Mouse (Mus musculus): Measurements from ENCODE around the gene Mtus2. TPM values are rescaled to one million over a fixed set of nuclear protein-coding genes. Genes with fewer than 3 reads are reported as not detected.

Mtus2 gene
- polyA plus RNA-seq, 1 experiment = 0.04 TPM

- Histone ChIP-seq H3K36me3 (ENCODE audit: control insufficient read depth, insufficient read depth) (no peaks in the 10 kb centered on the region), H3ac (ENCODE audit: control insufficient read depth, insufficient read length, low read depth) (no peak overlapping the region), H3K27me3 (ENCODE audit: control insufficient read depth, insufficient read depth, insufficient read length) (no peaks in the 10 kb centered on the region), H3K79me3 (ENCODE audit: low read depth) (no peaks in the 10 kb centered on the region), H3K4me3 (ENCODE audit: insufficient read depth, poor library complexity, severe bottlenecking) (no peak overlapping the region), H3K79me2 (ENCODE audit: control insufficient read depth, insufficient read depth) (no peaks in the 10 kb centered on the region)
- TF ChIP-seq FOSL1 (IDR thresholded peaks at IDR 0.05; ENCODE audit: insufficient read depth, low read length, poor library complexity, severe bottlenecking) = no peak
- TF ChIP-seq USF1 (IDR thresholded peaks at IDR 0.05; ENCODE audit: low read depth) = no peak
- no peak for TF ChIP-seq MYOG (IDR thresholded peaks at IDR 0.05; ENCODE audit: control insufficient read depth, extremely low read depth, insufficient read length)
- no peak for TF ChIP-seq CEBPB (IDR thresholded peaks at IDR 0.05; ENCODE audit: low read depth)
- no peak for TF ChIP-seq MYOD1 (IDR thresholded peaks at IDR 0.05; ENCODE audit: control insufficient read depth, insufficient read length, low read depth)
- TF ChIP-seq CTCF (IDR thresholded peaks at IDR 0.05; ENCODE audit: control insufficient read depth, insufficient read depth, insufficient read length) = no peak
- no peak for TF ChIP-seq MAX (IDR thresholded peaks at IDR 0.05)
Measured at GRCm38 (mm10) chr5:148153403-148153713, 196.2 kb downstream of the Mtus2 start.

DNA sequence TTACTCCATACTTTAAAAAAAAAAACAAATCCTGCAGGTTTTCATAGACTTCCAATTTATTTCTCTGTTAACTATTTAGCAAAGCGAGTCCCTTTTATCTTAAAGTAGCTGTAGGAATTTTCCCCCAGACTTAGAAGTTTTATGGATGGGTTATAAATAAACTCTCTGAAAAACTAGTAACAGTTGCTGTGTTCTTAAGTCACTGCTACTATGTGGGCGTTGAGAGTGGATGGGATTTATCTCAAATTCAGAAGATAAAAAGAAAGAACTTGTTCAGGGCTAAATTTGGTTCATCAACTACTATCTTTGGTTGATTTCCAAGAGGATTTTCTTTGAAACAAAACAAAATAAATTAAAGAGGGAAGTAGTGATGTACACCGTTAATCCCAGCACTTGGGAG is 197.6 kb downstream of the Mtus2 start:
- no peak for TF ChIP-seq CTCF (IDR thresholded peaks at IDR 0.05; ENCODE audit: control insufficient read depth, insufficient read depth, insufficient read length)
- no peak for TF ChIP-seq MAX (IDR thresholded peaks at IDR 0.05)
- TF ChIP-seq FOSL1 (IDR thresholded peaks at IDR 0.05; ENCODE audit: insufficient read depth, low read length, poor library complexity, severe bottlenecking) = no peak
- TF ChIP-seq CEBPB (IDR thresholded peaks at IDR 0.05; ENCODE audit: low read depth) = no peak
- TF ChIP-seq MYOG (IDR thresholded peaks at IDR 0.05; ENCODE audit: control insufficient read depth, extremely low read depth, insufficient read length) = no peak
- TF ChIP-seq MYOD1 (IDR thresholded peaks at IDR 0.05; ENCODE audit: control insufficient read depth, insufficient read length, low read depth) = no peak
- no peak for TF ChIP-seq USF1 (IDR thresholded peaks at IDR 0.05; ENCODE audit: low read depth)
- no peaks in the 10 kb centered on the region for H3K79me2 ChIP-seq (ENCODE audit: control insufficient read depth, insufficient read depth)
- no peaks in the 10 kb centered on the region for H3K36me3 ChIP-seq (ENCODE audit: control insufficient read depth, insufficient read depth)
- H3ac ChIP-seq (ENCODE audit: control insufficient read depth, insufficient read length, low read depth) = no peak overlapping the region
- no peaks in the 10 kb centered on the region for H3K27me3 ChIP-seq (ENCODE audit: control insufficient read depth, insufficient read depth, insufficient read length)
- H3K4me3 ChIP-seq (ENCODE audit: insufficient read depth, poor library complexity, severe bottlenecking) = no peak overlapping the region
- H3K79me3 ChIP-seq (ENCODE audit: low read depth) = no peaks in the 10 kb centered on the region

GRCm38 (mm10) chr5:148159328-148159727 is 202.2 kb downstream of the Mtus2 start:
- TF ChIP-seq CTCF (IDR thresholded peaks at IDR 0.05; ENCODE audit: control insufficient read depth, insufficient read depth, insufficient read length) (no peak), MYOG (IDR thresholded peaks at IDR 0.05; ENCODE audit: control insufficient read depth, extremely low read depth, insufficient read length) (no peak), CEBPB (IDR thresholded peaks at IDR 0.05; ENCODE audit: low read depth) (no peak), MYOD1 (IDR thresholded peaks at IDR 0.05; ENCODE audit: control insufficient read depth, insufficient read length, low read depth) (no peak), USF1 (IDR thresholded peaks at IDR 0.05; ENCODE audit: low read depth) (no peak)
- no peaks in the 10 kb centered on the region for H3K36me3 ChIP-seq (ENCODE audit: control insufficient read depth, insufficient read depth)
- no peaks in the 10 kb centered on the region for H3K27me3 ChIP-seq (ENCODE audit: control insufficient read depth, insufficient read depth, insufficient read length)
- H3K79me3 ChIP-seq (ENCODE audit: low read depth) = no peaks in the 10 kb centered on the region
- no peak overlapping the region for H3K4me3 ChIP-seq (ENCODE audit: insufficient read depth, poor library complexity, severe bottlenecking)
- H3ac ChIP-seq (ENCODE audit: control insufficient read depth, insufficient read length, low read depth) = no peak overlapping the region
- no peaks in the 10 kb centered on the region for H3K79me2 ChIP-seq (ENCODE audit: control insufficient read depth, insufficient read depth)

DNA sequence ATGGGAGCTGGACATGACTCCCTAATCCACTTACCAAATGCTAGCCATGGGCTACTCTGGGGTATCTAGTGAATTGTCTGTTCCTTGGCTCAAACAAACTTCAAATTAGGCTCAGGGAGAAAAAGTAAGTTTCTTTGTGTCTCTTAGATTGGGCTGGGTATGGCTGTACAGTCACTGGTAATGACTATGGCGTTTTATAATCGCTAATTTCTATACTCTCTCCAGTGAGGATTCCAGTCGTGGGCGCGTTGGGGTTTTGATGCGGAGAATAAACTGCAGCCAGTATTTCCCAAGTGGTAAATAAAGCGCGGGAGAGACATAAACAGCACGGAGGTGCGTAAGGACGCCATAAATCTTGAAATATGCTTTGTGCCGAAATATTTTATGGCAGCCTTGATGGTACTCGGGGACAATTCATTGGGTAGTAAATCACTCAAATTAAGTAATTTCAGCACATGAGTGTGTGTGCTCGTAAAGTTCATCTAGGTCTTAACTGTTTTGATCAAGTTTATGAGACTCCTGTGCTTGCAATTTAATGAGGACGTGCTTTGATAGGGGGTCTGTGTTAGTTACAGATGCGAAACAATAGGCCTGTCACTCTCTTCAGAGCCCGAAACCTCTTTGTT is 203.5 kb downstream of the Mtus2 start:
- Histone ChIP-seq H3ac (ENCODE audit: control insufficient read depth, insufficient read length, low read depth) (no peak overlapping the region), H3K79me2 (ENCODE audit: control insufficient read depth, insufficient read depth) (no peaks in the 10 kb centered on the region), H3K36me3 (ENCODE audit: control insufficient read depth, insufficient read depth) (no peaks in the 10 kb centered on the region), H3K79me3 (ENCODE audit: low read depth) (no peaks in the 10 kb centered on the region), H3K4me3 (ENCODE audit: insufficient read depth, poor library complexity, severe bottlenecking) (no peak overlapping the region), H3K27me3 (ENCODE audit: control insufficient read depth, insufficient read depth, insufficient read length) (no peaks in the 10 kb centered on the region)
- TF ChIP-seq USF1 (IDR thresholded peaks at IDR 0.05; ENCODE audit: low read depth) (no peak), MYOD1 (IDR thresholded peaks at IDR 0.05; ENCODE audit: control insufficient read depth, insufficient read length, low read depth) (no peak), CEBPB (IDR thresholded peaks at IDR 0.05; ENCODE audit: low read depth) (no peak), MAX (IDR thresholded peaks at IDR 0.05) (no peak), MYOG (IDR thresholded peaks at IDR 0.05; ENCODE audit: control insufficient read depth, extremely low read depth, insufficient read length) (no peak)

GRCm38 (mm10) chr5:148165111-148165510 is 208.0 kb downstream of the Mtus2 start:
- TF ChIP-seq USF1 (IDR thresholded peaks at IDR 0.05; ENCODE audit: low read depth) (no peak), MAX (IDR thresholded peaks at IDR 0.05) (no peak), MYOD1 (IDR thresholded peaks at IDR 0.05; ENCODE audit: control insufficient read depth, insufficient read length, low read depth) (no peak), CTCF (IDR thresholded peaks at IDR 0.05; ENCODE audit: control insufficient read depth, insufficient read depth, insufficient read length) (no peak), FOSL1 (IDR thresholded peaks at IDR 0.05; ENCODE audit: insufficient read depth, low read length, poor library complexity, severe bottlenecking) (no peak), CEBPB (IDR thresholded peaks at IDR 0.05; ENCODE audit: low read depth) (no peak), MYOG (IDR thresholded peaks at IDR 0.05; ENCODE audit: control insufficient read depth, extremely low read depth, insufficient read length) (no peak)
- H3K27me3 ChIP-seq (ENCODE audit: control insufficient read depth, insufficient read depth, insufficient read length) = no peaks in the 10 kb centered on the region
- no peaks in the 10 kb centered on the region for H3K79me2 ChIP-seq (ENCODE audit: control insufficient read depth, insufficient read depth)
- H3K79me3 ChIP-seq (ENCODE audit: low read depth) = no peaks in the 10 kb centered on the region
- H3K36me3 ChIP-seq (ENCODE audit: control insufficient read depth, insufficient read depth) = no peaks in the 10 kb centered on the region
- H3ac ChIP-seq (ENCODE audit: control insufficient read depth, insufficient read length, low read depth) = no peak overlapping the region
- H3K4me3 ChIP-seq (ENCODE audit: insufficient read depth, poor library complexity, severe bottlenecking) = no peak overlapping the region

DNA sequence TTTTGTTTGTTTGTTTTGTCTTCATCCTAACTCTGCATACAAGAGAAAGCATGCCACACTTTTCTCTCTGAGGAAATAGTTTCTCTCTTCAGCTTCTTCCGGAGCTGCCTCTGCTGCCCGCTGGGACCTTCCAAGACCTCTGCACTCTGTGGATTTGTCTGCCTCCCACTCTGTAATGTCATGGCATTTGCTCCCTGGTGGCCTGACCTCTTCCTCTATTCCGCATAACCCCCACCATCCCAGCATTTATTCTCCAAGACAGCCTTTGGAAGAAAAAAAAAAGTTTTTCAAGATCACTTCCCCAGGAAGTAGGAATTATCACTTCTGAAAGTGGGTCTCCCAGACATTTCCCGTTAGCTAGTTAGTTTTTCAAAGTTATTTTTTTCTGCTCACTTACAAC is 218.0 kb downstream of the Mtus2 start:
- Histone ChIP-seq H3K4me3 (ENCODE audit: insufficient read depth, poor library complexity, severe bottlenecking) (no peak overlapping the region), H3K27me3 (ENCODE audit: control insufficient read depth, insufficient read depth, insufficient read length) (no peaks in the 10 kb centered on the region), H3K79me3 (ENCODE audit: low read depth) (no peaks in the 10 kb centered on the region), H3ac (ENCODE audit: control insufficient read depth, insufficient read length, low read depth) (no peak overlapping the region), H3K36me3 (ENCODE audit: control insufficient read depth, insufficient read depth) (no peaks in the 10 kb centered on the region), H3K79me2 (ENCODE audit: control insufficient read depth, insufficient read depth) (no peaks in the 10 kb centered on the region)
- TF ChIP-seq FOSL1 (IDR thresholded peaks at IDR 0.05; ENCODE audit: insufficient read depth, low read length, poor library complexity, severe bottlenecking) (no peak), USF1 (IDR thresholded peaks at IDR 0.05; ENCODE audit: low read depth) (no peak), MYOD1 (IDR thresholded peaks at IDR 0.05; ENCODE audit: control insufficient read depth, insufficient read length, low read depth) (no peak), CTCF (IDR thresholded peaks at IDR 0.05; ENCODE audit: control insufficient read depth, insufficient read depth, insufficient read length) (no peak), CEBPB (IDR thresholded peaks at IDR 0.05; ENCODE audit: low read depth) (no peak), MAX (IDR thresholded peaks at IDR 0.05) (no peak), MYOG (IDR thresholded peaks at IDR 0.05; ENCODE audit: control insufficient read depth, extremely low read depth, insufficient read length) (no peak)

Measured in C2C12 (cell line).